Mouse (Mus musculus) adrenal gland, postnatal 14 days (tissue): Measurements from ENCODE around the gene L3hypdh. TPM values are rescaled to one million over a fixed set of nuclear protein-coding genes. Genes with fewer than 3 reads are reported as not detected.
"Not testable (repeated sequence)": the region's sequence is repeated elsewhere in the genome, so short reads cannot be mapped to it uniquely, and the experiment has no call there.

Experiments used
- DNase-seq: peaks from one replicate; pipeline ENCODE4 v3.0.0; 2021; ENCODE audit warnings: mixed read lengths
- microRNA-seq, 2 experiments: library from miRNA; unstranded; fragments of <30 nt; microRNA quantifications; one replicate each; pipeline ENCODE4 v1.2.0; 2021
- total RNA-seq: library from RNA; stranded (reverse); gene quantifications from 2 replicates; pipeline ENCODE4 v1.2.3, GENCODE M21; 2021

The L3hypdh gene
- total RNA-seq, 1 experiment from 2014 or later, result 29.9 TPM

GRCm38 (mm10) chr12:72053851-72054250, 31.4 kb downstream of the L3hypdh start:
- DNase-seq, result no peak

DNA sequence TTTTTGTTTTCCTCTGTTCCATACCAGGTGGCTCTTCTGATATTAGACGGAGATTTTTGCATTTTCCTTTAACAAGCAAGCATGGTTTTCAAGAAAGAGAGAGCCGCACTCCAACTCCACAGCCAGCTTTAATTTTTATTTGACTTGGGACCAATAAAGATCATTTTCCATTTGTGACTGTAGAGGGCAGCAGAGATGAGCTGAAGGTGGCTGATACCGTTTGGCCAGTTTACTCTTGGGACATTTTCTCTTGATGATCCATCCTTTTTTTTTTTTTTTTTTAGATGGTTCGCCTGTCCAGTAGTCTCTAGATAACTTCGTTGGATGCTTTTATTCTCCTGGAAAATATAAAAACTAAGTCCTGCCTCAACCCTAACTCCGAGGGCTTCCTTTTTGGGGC, 31.9 kb downstream of the L3hypdh start:
- DNase-seq, result peak; percentile 35

DNA sequence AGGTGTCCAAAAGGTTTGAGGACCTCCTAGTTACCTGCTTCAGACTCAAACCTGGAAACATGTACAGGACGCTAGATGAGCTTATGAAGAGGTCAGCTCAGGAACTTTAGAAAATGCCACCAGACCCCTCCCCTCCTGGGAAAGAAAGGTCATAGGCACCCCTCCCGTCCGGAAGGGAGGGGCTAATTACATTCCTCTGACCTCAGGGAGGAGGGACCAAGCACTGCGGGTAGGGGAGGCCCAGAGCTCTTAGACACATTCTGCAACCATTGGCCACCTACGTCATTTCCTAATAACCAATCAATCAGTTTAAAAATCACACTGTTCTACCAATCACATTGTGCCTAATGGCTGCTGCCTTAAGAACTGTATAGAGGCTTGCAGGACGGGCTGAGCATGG, 32.7 kb downstream of the L3hypdh start:
- no peak for DNase-seq

- no peak for DNase-seq
Observed at GRCm38 (mm10) chr12:72050821-72051220, 34.4 kb downstream of the L3hypdh start.

DNA sequence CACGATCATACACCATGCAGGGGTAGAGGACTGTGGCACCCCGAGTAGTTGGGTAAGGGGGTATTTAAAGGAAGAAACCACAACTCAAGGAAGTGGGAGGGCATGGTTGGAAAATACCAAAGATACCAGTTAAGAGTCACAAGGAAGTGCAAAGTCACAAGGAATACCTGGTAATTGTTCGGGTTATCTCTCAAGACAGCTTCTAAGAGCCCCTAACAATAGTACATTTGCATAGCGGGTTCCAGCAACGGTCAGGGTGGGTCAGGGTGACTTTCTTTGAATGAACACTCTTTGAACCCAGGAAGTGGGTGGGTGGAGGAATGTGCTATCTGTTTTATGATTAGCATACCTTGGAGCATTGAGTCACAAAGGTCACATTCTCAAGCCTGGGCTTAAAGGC, 35.1 kb downstream of the L3hypdh start:
- not testable (repeated sequence) for DNase-seq

GRCm38 (mm10) chr12:72047513-72047912, 37.7 kb downstream of the L3hypdh start:
- DNase-seq, result no peak

DNA sequence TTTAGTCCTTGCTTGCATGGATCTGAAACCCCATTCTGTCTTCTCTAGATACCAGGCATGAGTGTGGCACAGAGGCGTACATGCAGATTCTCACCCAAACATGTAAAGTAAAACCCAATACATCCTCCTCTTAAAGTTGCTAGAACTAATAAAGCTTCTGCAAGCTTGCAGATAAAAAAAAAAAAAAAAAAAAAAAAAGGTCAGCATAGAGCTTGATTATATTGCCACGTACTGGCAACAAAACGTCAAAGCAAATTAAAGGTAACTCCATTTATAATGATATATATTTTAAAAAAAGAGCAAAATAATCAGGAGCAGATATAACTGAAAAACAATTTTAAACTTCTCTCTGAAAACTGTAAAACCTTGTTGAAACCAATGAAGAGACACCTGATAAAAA, 44.0 kb downstream of the L3hypdh start:
- DNase-seq, result no peak

DNA sequence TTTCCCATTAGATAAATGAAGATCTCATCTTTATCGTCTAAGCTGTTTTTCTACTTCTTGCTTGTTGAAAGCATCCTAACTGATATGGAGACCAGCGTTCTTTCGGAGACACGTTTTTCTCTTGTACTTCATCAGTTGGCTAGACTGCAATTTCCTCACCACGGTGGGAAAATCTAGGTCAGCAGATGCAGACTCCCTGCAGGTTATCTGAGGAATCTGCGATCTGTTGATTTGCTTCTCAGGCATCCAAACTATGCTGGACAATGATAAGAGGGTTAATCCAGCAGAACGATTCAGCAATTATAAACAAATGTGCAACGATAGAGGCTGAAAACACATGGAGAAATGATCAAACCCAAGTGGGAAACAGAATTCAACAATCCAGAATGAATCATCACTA, 45.7 kb downstream of the L3hypdh start:
- DNase-seq, result no peak

DNA sequence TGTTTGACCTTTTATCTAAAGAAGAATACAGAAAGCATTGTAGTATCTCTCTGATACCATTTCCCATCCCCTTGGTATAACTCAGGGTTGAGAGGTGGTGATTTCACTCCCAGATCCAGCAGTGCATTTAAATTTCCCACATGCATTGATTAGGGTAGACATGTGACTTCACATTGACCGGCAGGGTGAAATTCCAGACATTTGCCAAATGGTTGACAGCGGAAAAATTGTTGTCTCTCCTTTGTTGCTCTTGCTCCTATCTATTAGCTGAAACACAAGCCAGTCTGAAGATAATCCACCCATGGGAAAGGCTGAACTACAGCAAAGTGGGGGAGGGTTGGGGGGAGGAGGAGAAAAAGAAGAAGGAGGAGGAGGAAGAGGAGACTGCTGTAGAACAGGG, 46.4 kb downstream of the L3hypdh start:
- DNase-seq, result no peak

- DNase-seq, result no peak
Observed at GRCm38 (mm10) chr12:72037049-72037448, 48.2 kb downstream of the L3hypdh start.

DNA sequence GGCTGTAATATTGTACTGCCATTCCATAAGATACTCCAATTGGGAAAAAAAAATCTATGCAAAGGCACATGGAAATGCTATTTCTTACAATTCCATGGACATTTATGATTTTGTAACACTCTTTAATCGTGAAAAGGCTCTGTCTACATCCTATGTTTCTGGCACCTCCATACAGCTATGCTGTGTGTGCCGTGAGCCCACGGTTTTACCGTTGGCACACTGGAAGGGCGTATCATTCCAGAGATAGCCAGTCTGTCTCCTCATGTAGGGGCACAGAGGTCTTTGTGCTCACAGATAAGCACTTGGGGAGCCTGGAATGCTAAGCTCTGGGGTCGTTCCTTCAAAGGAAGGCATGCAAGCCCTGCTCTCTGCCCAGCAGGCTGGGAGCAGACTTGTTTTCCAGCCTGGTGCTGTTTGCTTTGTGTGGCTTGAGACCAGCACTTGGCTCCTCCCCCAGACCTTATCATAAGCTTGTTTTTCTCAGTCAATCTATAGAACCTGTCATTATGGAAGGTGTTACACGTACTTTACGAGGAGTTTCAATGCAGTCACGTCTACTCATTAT, 49.1 kb downstream of the L3hypdh start:
- no peak for DNase-seq

DNA sequence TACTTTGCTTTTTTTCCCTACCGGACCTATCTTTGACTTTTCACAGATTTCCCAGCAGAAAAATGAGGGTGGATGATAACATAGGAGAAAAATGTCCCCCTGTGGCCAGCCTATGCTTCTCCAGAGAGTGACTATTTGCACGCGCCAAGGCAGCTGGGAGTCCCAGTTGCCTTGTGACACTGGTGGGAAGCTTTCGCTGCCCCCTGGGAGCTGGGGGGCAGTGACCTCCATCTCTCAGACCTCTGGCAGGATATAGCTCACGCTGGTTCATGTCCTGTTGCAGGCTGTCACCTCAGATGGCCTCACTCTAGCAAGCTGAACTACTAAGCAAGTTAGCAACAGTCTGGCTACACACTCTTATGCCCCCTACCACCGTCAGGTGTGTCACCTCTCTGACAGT, 53.4 kb downstream of the L3hypdh start:
- peak; percentile 24 for DNase-seq

GRCm38 (mm10) chr12:72031171-72031570, 54.1 kb downstream of the L3hypdh start:
- no peak for DNase-seq

DNA sequence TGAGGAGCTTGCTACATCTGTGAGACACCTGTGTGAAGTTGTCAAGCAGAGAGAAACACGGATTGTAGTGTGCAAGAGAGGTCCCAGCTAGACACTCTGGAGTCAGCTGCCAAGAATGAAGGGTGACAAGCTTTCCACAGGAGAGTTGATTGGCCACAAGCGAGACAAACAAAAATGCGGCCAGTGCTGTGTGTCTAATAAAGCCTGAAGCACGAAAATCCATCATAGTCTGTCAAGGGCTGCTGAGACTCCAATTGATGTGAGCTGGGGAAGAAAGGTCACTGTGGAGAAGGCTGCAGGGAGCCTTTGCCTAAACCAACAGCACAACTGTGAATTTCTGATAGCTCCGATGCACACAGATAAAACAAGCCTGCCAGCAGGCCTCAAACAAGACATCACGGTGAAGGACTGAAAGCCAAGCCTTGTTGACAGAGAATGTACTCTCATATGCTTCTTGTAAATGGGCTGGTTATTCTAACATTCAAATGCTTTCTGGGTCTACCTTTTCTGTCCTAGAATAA, 59.9 kb downstream of the L3hypdh start:
- no peak for DNase-seq

DNA sequence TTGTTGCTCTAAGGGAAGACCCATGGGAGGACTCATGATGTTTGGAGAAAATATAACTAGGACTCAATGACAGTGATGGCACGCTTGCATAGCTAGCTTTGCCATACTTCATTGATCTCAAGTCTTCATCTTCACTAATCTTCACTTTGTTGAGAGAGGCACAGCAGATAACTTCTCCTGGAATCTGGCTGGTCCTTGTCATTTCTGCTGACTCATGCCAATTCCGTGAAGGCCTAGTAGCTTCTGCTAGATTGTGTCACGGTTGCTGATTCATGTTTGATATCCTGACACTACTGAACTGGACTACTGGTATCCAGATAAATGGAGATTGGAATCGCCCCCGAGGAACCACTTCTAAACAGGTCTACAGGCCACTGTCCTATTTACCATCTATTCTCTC, 61.7 kb downstream of the L3hypdh start:
- no peak for DNase-seq

Small RNA genes lying within 50 kb of the gene (microRNA-seq; reads per million reads assigned to microRNA genes)
- 0 reads per million in 2 experiments for gene Gm24466

Other genes with a start within 250 kb of the L3hypdh start
- gene Gpr135, start 14.3 kb downstream of the L3hypdh start, total RNA-seq, result 3.9 and 5.0 TPM in 2 replicates
- 38.3 and 41.0 TPM in 2 replicates for gene Jkamp, start 150 bp upstream of the L3hypdh start, total RNA-seq
- not detected in 2 replicates for gene Ccdc175, start 99.6 kb upstream of the L3hypdh start, total RNA-seq